Mouse (Mus musculus): Measurements from ENCODE around the gene Psmc1.

The Psmc1 gene

DNA sequence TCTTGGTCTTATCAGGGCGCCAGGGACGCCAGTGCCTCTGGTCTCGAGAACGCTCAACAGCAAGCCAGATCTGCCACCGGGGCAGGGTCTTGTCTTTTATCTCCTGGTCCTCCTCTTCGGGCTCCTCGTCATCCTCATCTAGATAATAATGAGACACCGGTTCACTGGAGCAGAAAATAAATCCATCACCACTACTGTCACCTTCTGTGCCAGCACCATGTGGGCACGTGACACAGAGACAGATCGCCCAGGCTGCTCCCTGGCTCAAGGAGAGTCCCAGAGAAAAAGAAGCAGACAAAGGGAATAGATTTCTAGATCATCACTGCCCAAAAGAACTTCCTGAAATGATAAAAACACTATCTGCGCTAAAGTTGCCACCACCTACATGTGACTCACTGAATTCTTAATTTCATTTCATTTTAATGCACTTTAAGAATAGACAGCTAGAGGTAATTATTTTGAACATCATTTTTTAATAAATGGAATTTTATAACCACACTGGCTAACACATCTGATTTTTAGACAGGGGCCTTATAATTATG, 24.5 kb downstream of the Psmc1 start:
- DNase-seq (ENCODE audit: low read depth, low spot score) = no peak
- H3K27me3 ChIP-seq (ENCODE audit: control insufficient read depth, insufficient read depth, low read length, poor library complexity, severe bottlenecking) = no peaks in the 10 kb centered on the region
- peaks cover 11% of the 10 kb centered on the region for H3K36me3 ChIP-seq (ENCODE audit: control insufficient read depth, insufficient read depth, low read length, poor library complexity, severe bottlenecking)

DNA sequence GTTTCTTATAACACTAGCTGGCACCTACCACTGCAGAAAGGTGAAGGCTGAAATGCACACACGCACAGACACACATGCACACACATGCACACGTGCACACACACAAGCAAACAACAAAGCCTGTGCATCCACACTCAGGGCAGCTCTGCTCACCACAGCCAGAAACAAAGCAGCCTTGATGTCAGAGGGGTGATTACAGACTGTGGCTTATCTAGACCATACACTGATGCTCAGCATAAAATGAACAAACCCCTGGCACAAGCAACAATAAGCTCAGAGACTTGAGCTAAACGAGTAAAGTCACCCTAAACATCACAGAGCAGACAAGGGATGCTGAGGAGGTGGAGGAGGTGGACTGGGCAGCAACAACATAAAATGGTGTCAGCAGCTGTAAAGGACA, 25.2 kb downstream of the Psmc1 start:
- Histone ChIP-seq H3K27me3 (ENCODE audit: control insufficient read depth, insufficient read depth, low read length, poor library complexity, severe bottlenecking) (no peaks in the 10 kb centered on the region), H3K36me3 (ENCODE audit: control insufficient read depth, insufficient read depth, low read length, poor library complexity, severe bottlenecking) (peaks cover 11% of the 10 kb centered on the region)
- DNase-seq (ENCODE audit: low read depth, low spot score) = no peak

- H3K36me3 ChIP-seq (ENCODE audit: control insufficient read depth, insufficient read depth, low read length, poor library complexity, severe bottlenecking) = peaks cover 3% of the 10 kb centered on the region
- no peak for DNase-seq (ENCODE audit: low read depth, low spot score)
- no peaks in the 10 kb centered on the region for H3K27me3 ChIP-seq (ENCODE audit: control insufficient read depth, insufficient read depth, low read length, poor library complexity, severe bottlenecking)
These were observed 33.0 kb downstream of the Psmc1 start for GRCm38 (mm10) chr12:100142848-100143523.

DNA sequence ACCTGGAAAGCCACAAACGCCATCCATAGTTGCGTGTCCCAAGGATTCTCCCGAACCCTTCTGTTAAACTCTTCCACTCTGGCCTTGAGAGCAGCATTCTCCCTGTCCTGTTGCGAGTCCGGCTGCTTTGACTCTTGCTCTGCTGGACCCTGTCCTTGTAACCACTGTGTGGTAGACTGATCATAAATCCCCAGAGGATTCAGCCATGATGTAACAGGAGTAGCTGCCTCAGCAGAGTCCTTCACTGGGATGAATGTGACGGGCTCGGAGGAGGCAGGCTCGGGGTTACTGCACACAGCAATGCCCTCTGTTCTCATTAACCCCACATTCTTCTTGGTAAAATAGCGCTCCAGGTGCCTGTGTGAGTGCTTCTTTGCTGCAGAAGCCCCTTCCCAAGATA, 33.8 kb downstream of the Psmc1 start:
- peaks cover 3% of the 10 kb centered on the region for H3K36me3 ChIP-seq (ENCODE audit: control insufficient read depth, insufficient read depth, low read length, poor library complexity, severe bottlenecking)
- no peak for DNase-seq (ENCODE audit: low read depth, low spot score)
- no peaks in the 10 kb centered on the region for H3K27me3 ChIP-seq (ENCODE audit: control insufficient read depth, insufficient read depth, low read length, poor library complexity, severe bottlenecking)

DNA sequence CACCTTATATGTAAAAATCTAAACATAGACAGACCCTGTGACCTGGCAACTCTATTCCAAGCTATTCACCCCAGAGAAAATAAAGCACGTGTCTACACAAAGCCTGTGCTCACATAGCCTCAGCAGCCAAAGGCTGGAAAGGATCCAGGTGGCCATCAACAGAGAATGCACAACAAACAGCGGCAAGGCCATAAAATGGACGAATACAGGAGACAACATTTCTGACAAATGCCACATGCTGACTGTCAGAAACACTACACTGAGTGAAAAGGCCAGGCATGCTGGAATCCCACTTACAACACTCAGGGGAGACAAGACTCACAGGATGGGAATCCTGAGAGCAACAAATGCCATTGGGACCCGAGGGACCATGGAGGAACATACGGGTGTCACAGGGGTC, 34.3 kb downstream of the Psmc1 start:
- Histone ChIP-seq H3K36me3 (ENCODE audit: control insufficient read depth, insufficient read depth, low read length, poor library complexity, severe bottlenecking) (peaks cover 3% of the 10 kb centered on the region), H3K27me3 (ENCODE audit: control insufficient read depth, insufficient read depth, low read length, poor library complexity, severe bottlenecking) (no peaks in the 10 kb centered on the region)
- no peak for DNase-seq (ENCODE audit: low read depth, low spot score)

DNA sequence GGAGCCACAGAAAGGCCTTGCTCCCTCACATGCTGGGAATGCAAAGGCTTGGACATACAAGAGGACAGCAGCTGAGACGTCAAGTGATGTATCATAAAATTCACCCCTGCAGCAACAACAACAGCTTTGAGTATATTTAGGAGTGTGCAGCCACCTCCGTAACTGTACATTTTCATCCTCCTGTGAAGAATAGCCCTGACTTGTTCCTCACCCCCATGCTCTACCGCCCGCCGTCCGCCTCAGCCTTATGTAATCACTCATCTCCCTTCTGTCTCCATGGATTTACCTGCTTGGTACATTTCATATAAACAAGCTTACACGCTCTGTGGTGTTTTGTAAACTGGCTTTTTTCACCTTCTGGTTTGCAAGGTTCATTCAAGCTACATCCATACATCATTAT, 42.5 kb downstream of the Psmc1 start:
- peaks cover 11% of the 10 kb centered on the region for H3K36me3 ChIP-seq (ENCODE audit: control insufficient read depth, insufficient read depth, low read length, poor library complexity, severe bottlenecking)
- no peaks in the 10 kb centered on the region for H3K27me3 ChIP-seq (ENCODE audit: control insufficient read depth, insufficient read depth, low read length, poor library complexity, severe bottlenecking)
- no peak for DNase-seq (ENCODE audit: low read depth, low spot score)

- peak; percentile 91 for DNase-seq (ENCODE audit: low read depth, low spot score)
- peaks cover 2% of the 10 kb centered on the region; the same call in 1 of the 2 replicates for H3K36me3 ChIP-seq (ENCODE audit: control insufficient read depth, insufficient read depth, low read length, poor library complexity, severe bottlenecking)
- H3K27me3 ChIP-seq (ENCODE audit: control insufficient read depth, insufficient read depth, low read length, poor library complexity, severe bottlenecking) = no peaks in the 10 kb centered on the region
These were observed 49.5 kb downstream of the Psmc1 start, which contains the start of gene Nrde2 for GRCm38 (mm10) chr12:100159261-100159975. TSS of gene Nrde2 (minus strand) at chr12:100159653.

DNA sequence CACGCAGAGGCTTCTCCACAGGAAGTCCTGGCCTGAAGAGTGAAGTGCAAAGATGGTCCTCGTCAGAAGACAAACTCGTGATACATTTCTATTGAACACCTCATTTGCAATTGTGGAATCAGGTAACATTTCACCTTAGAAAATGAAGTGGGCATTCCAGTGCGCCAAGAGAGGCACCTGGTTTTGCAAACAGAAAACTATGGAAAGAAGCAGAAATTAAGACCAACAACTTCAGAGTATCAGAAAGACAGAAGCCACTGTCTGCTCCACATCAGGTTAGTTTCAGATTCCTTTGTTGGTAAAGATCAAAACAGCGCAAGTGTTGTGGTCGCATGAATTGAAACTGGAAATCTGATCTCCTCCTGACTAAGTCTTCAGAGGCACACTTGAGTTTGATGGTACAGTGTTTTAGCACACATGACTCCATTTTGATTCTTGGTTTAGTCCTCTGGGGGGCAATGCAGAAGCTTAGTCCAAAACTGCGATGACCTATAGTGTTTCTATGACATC, 55.1 kb downstream of the Psmc1 start:
- H3K27me3 ChIP-seq (ENCODE audit: control insufficient read depth, insufficient read depth, low read length, poor library complexity, severe bottlenecking) = no peaks in the 10 kb centered on the region
- no peaks in the 10 kb centered on the region for H3K36me3 ChIP-seq (ENCODE audit: control insufficient read depth, insufficient read depth, low read length, poor library complexity, severe bottlenecking)
- DNase-seq (ENCODE audit: low read depth, low spot score) = no peak

- peak; percentile 68 for DNase-seq (ENCODE audit: low read depth, low spot score)
- no peaks in the 10 kb centered on the region for H3K27me3 ChIP-seq (ENCODE audit: control insufficient read depth, insufficient read depth, low read length, poor library complexity, severe bottlenecking)
- H3K36me3 ChIP-seq (ENCODE audit: control insufficient read depth, insufficient read depth, low read length, poor library complexity, severe bottlenecking) = no peaks in the 10 kb centered on the region
These were observed 56.2 kb downstream of the Psmc1 start for GRCm38 (mm10) chr12:100166177-100166576.

- Histone ChIP-seq H3K27me3 (ENCODE audit: control insufficient read depth, insufficient read depth, low read length, poor library complexity, severe bottlenecking) (no peaks in the 10 kb centered on the region), H3K36me3 (ENCODE audit: control insufficient read depth, insufficient read depth, low read length, poor library complexity, severe bottlenecking) (no peaks in the 10 kb centered on the region)
- DNase-seq (ENCODE audit: low read depth, low spot score) = no peak
These were observed 57.0 kb downstream of the Psmc1 start for GRCm38 (mm10) chr12:100166939-100167338.

GRCm38 (mm10) chr12:100167502-100167901, 57.5 kb downstream of the Psmc1 start:
- no peaks in the 10 kb centered on the region for H3K27me3 ChIP-seq (ENCODE audit: control insufficient read depth, insufficient read depth, low read length, poor library complexity, severe bottlenecking)
- H3K36me3 ChIP-seq (ENCODE audit: control insufficient read depth, insufficient read depth, low read length, poor library complexity, severe bottlenecking) = no peaks in the 10 kb centered on the region
- DNase-seq (ENCODE audit: low read depth, low spot score) = no peak

DNA sequence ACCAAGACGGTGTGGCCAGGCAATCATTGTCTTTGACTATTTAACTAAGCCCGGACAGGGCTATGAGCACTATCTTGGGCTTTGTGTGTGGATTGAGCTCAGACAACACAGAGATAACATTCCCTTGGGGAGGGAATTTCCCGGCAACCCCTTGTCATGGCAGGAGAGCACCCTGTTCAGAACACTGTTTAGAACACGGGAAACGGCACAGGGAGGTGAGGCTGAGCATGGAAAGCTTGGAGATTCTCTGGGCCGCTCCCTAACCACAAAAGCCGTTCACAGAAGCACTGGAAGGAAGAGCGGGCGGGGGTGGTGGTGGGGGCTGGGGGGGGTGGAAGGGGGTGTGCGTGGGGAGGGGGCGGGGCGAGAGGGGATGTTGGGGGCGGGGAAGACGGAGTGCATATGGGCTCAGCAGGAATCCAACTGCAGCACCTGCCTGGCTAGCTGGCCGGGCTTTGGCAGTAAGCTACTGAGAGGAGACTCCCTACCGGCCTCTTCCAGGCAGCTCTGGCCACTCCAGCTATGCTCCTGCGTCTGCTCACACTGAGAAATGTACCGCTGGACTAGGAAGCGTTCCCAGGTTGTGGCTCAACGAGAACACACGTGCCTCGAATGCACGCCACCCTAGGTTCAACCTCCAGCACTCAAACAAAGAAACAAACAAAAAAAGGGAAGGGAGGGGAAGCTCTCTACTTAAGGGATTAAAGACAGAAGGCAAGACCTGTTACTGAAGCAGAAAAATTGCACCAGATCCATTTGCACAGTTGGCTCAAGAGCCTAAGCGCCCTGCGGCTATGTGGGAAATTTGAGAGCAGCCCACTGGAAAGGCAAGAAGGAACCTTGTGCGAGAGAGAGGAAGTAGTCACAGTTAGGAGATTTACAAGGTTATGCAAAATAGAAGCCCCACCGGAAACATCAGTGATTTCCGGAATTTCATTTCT, 58.2 kb downstream of the Psmc1 start:
- Histone ChIP-seq H3K36me3 (ENCODE audit: control insufficient read depth, insufficient read depth, low read length, poor library complexity, severe bottlenecking) (no peaks in the 10 kb centered on the region), H3K27me3 (ENCODE audit: control insufficient read depth, insufficient read depth, low read length, poor library complexity, severe bottlenecking) (no peaks in the 10 kb centered on the region)
- DNase-seq (ENCODE audit: low read depth, low spot score) = peak; percentile 81

- no peak for DNase-seq (ENCODE audit: low read depth, low spot score)
- Histone ChIP-seq H3K27me3 (ENCODE audit: control insufficient read depth, insufficient read depth, low read length, poor library complexity, severe bottlenecking) (no peaks in the 10 kb centered on the region), H3K36me3 (ENCODE audit: control insufficient read depth, insufficient read depth, low read length, poor library complexity, severe bottlenecking) (no peaks in the 10 kb centered on the region)
These were observed 62.5 kb downstream of the Psmc1 start for GRCm38 (mm10) chr12:100172481-100172880.

All from splenic B cell, adult 2 months (primary cell).